Mouse (Mus musculus) myocyte (in vitro differentiated cells): ENCODE data around the gene Tmem30a.

Source experiments
- MYOD1 ChIP-seq, 3 experiments: IDR thresholded peaks; one replicate each; pipeline ENCODE4 v1.6.1; 2011; ENCODE audit warnings: control low read depth in 2 of 3, low read depth in 2 of 3, mild to moderate bottlenecking in 2 of 3, moderate library complexity in 1 of 3; ENCODE audit not compliant: insufficient read length in 2 of 3, control insufficient read depth in 1 of 3
- REST ChIP-seq: IDR thresholded peaks from one replicate; pipeline ENCODE4 v1.6.1; 2011; ENCODE audit warnings: mild to moderate bottlenecking, control low read depth, moderate library complexity; ENCODE audit not compliant: insufficient read depth, insufficient read length
- TCF12 ChIP-seq: IDR thresholded peaks from one replicate; pipeline ENCODE4 v1.6.1; 2011; ENCODE audit warnings: mild to moderate bottlenecking, control low read depth; ENCODE audit not compliant: poor library complexity, insufficient read depth, severe bottlenecking

GRCm38 (mm10) chr9:79719451-79719850, 73.9 kb downstream of the Tmem30a start:
- TF ChIP-seq REST (no peak), TCF12 (no peak), MYOD1 (IDR thresholded peaks at IDR 0.05; ENCODE audit: control insufficient read depth in 1 of 3, insufficient read length in 2 of 3, low read depth in 2 of 3) (no peak)
